Mouse (Mus musculus) hindbrain, embryonic 14.5 days (tissue): ENCODE measurements at regions not wholly inside any gene's neighbourhood (a gene's known extent, or its start where the extent isn't known, plus 50 kb on each side); places are given as distances from the start of the nearest gene placed in this dataset.

Experiments
- ATAC-seq: fragments of 200-750 bp; cut with Nextera tagmentation; 2 replicates; pipeline ENCODE4 v1.8.0; 2017; ENCODE audit warnings: moderate number of reproducible peaks, mild to moderate bottlenecking, moderate TSS enrichment, moderate library complexity; ENCODE audit not compliant: low FRiP score
- DNase-seq: peaks from one replicate; pipeline ENCODE4 v3.0.0-alpha.2; 2015; ENCODE audit warnings: low spot score
- H3K27ac ChIP-seq: fragments of 300-500 bp; sonication (generic); 2 replicates; pipeline ENCODE4 v1.5.1; 2014; ENCODE audit warnings: mild to moderate bottlenecking, moderate library complexity
- H3K27me3 ChIP-seq: fragments of 300-500 bp; sonication (generic); 2 replicates; pipeline ENCODE4 v1.6.1; 2014; ENCODE audit warnings: mild to moderate bottlenecking, low read length, mixed read lengths; ENCODE audit not compliant: control insufficient read depth, insufficient read depth
- H3K36me3 ChIP-seq: fragments of 300-500 bp; sonication (generic); replicated peaks from 2 replicates; pipeline ENCODE4 v1.6.1; 2014; ENCODE audit not compliant: control insufficient read depth, insufficient read depth
- H3K4me1 ChIP-seq: fragments of 300-500 bp; sonication (generic); replicated peaks from 2 replicates; pipeline ENCODE4 v1.6.1; 2014; ENCODE audit warnings: antibody characterized with exemption, low read length, mixed read lengths; ENCODE audit not compliant: control insufficient read depth, insufficient read depth
- H3K4me2 ChIP-seq: fragments of 300-500 bp; sonication (generic); replicated peaks from 2 replicates; pipeline ENCODE4 v1.6.1; 2014; ENCODE audit warnings: mild to moderate bottlenecking, moderate library complexity
- H3K4me3 ChIP-seq: fragments of 300-500 bp; sonication (generic); replicated peaks from 2 replicates; pipeline ENCODE4 v1.5.1; 2014; ENCODE audit warnings: mild to moderate bottlenecking, low read length
- H3K9ac ChIP-seq: fragments of 300-500 bp; sonication (generic); 2 replicates; pipeline ENCODE4 v1.6.1; 2014
- H3K9me3 ChIP-seq: fragments of 300-500 bp; sonication (generic); 2 replicates; pipeline ENCODE4 v1.6.1; 2016; ENCODE audit warnings: low read length; ENCODE audit not compliant: control insufficient read depth
- WGBS: fragments of 180-500 bp; shearing (Covaris S2); extraction: QIAGEN DNeasy Blood & Tissue Kit; methylation state at CpG from one replicate; pipeline ENCODE4 v1.1.7; 2014; 5-methylcytosine and 5-hydroxymethylcytosine counted together

DNA sequence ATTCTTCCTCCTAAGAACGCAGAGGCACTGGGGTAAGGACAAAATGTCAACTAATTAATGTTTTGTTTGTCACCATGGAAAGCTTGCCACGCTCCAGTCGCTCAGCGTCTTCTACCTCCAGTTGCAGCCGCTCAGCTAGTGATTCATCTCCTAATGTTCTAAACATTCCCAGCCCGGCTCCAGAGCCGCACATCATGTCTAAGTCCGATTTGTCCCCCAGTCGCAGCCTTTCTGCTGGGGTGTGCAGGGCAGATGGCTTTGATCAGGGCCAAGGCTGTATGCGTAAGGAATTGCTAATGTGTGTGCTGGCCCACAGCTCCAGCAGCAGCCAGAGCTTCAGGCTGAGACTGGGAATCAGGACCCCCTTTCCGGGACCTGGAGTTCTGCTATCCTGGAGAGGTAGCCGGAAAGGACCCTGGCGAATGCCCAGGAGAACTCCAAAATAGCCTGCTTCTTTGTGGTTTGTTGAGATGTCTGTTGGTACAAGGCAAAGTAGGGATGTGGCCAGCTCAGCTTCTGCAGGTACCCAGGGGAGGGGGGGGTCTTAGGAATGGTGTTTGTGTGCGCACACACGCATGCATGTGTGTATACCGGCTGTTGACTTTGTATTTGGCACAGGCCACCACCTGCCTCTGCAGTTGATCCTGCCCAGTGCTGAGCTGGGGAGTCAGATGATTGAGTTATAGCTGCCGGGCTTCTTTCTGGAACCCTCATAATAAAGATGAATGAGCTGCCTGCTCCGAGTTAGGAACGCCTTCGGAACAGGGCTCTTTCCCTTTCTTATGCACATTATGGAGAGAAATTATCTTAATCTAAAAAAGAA lies 143.0 kb upstream of the Kcng1 start:
- H3K9me3 ChIP-seq: 0 out of 2 replicates have a peak, but pooled peaks cover 2% of the 10 kb centered on the region
- no peaks in the 10 kb centered on the region for H3K36me3 ChIP-seq
- WGBS: 58% methylated on average over 20 of the region's 20 CpGs
- no peaks in the 10 kb centered on the region for H3K27me3 ChIP-seq
- no peak for ATAC-seq
- no peak overlapping the region for H3K4me3 ChIP-seq
- H3K9ac ChIP-seq: no peak overlapping the region
- no peak for DNase-seq
- H3K4me2 ChIP-seq: no peak overlapping the region
- H3K4me1 ChIP-seq: peaks cover 5% of the 10 kb centered on the region; the same call in 1 of the 2 replicates
- H3K27ac ChIP-seq: no peak overlapping the region; the same call in 1 of the 2 replicates

- H3K4me1 ChIP-seq: peaks cover 5% of the 10 kb centered on the region; the same call in 1 of the 2 replicates
- no peak overlapping the region for H3K9ac ChIP-seq
- 65% methylated on average over 6 of the region's 6 CpGs for WGBS
- no peak overlapping the region for H3K27ac ChIP-seq
- H3K4me2 ChIP-seq: no peak overlapping the region
- DNase-seq (peak; percentile 53), ATAC-seq (no peak)
- H3K36me3 ChIP-seq: no peaks in the 10 kb centered on the region
- no peaks in the 10 kb centered on the region for H3K9me3 ChIP-seq
- no peaks in the 10 kb centered on the region for H3K27me3 ChIP-seq
- no peak overlapping the region for H3K4me3 ChIP-seq
Measured at GRCm38 (mm10) chr2:168423551-168423950, 142.0 kb upstream of the Kcng1 start.

DNA sequence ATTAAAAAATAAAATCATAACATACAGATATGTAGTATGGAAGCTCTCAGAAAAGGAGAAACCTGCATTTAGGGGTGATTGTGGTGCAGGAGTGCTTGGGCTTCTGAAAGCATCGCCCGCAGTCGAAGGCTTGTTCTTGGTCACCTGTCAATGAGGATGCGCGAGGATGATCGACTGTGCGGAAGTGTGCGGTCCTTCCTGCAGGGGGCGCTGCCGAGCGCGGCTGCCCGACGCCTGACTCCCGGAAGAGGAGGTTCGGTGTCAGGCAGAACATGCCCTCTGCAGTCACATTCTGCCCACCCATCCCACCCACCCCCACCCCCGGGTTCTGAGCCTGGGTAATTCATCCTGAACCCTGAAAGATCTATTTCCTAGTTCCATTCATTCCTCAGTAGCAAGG lies 133.6 kb upstream of the Kcng1 start:
- Histone ChIP-seq H3K9ac (no peak overlapping the region), H3K4me3 (no peak overlapping the region), H3K27me3 (no peaks in the 10 kb centered on the region), H3K36me3 (no peaks in the 10 kb centered on the region), H3K9me3 (no peaks in the 10 kb centered on the region), H3K4me1 (no peaks in the 10 kb centered on the region), H3K27ac (no peak overlapping the region), H3K4me2 (no peak overlapping the region)
- ATAC-seq (no peak), DNase-seq (no peak)
- 26% methylated on average over 17 of the region's 17 CpGs for WGBS

GRCm38 (mm10) chr2:168414110-168414872 lies 132.8 kb upstream of the Kcng1 start:
- Histone ChIP-seq H3K4me1 (no peaks in the 10 kb centered on the region), H3K9ac (no peak overlapping the region), H3K27ac (no peak overlapping the region), H3K4me3 (no peak overlapping the region), H3K9me3 (no peaks in the 10 kb centered on the region), H3K27me3 (no peaks in the 10 kb centered on the region), H3K36me3 (no peaks in the 10 kb centered on the region), H3K4me2 (no peak overlapping the region)
- 89% methylated on average over 18 of the region's 18 CpGs for WGBS
- DNase-seq (no peak), ATAC-seq (no peak)

GRCm38 (mm10) chr2:168412853-168413252 lies 131.3 kb upstream of the Kcng1 start:
- ATAC-seq: no peak
- no peaks in the 10 kb centered on the region for H3K36me3 ChIP-seq
- H3K9ac ChIP-seq: no peak overlapping the region
- H3K9me3 ChIP-seq: no peaks in the 10 kb centered on the region
- H3K27ac ChIP-seq: no peak overlapping the region
- no peaks in the 10 kb centered on the region for H3K27me3 ChIP-seq
- no peak for DNase-seq
- H3K4me3 ChIP-seq: no peak overlapping the region
- H3K4me1 ChIP-seq: no peaks in the 10 kb centered on the region
- H3K4me2 ChIP-seq: no peak overlapping the region
- 57% methylated on average over 6 of the region's 6 CpGs for WGBS

- Histone ChIP-seq H3K9ac (no peak overlapping the region), H3K4me1 (peaks cover 9% of the 10 kb centered on the region; the same call in 1 of the 2 replicates), H3K27me3 (no peaks in the 10 kb centered on the region), H3K36me3 (no peaks in the 10 kb centered on the region), H3K4me2 (no peak overlapping the region), H3K27ac (0 out of 2 replicates have a peak overlapping the region, but pooled peaks have one; percentile 39), H3K4me3 (no peak overlapping the region), H3K9me3 (no peaks in the 10 kb centered on the region)
- DNase-seq (peak; percentile 49), ATAC-seq (0 out of 2 replicates have a peak, but pooled peaks have one; percentile 14)
- WGBS: 53% methylated on average over 16 of the region's 16 CpGs
Measured at GRCm38 (mm10) chr2:168402782-168403513, 121.4 kb upstream of the Kcng1 start.

DNA sequence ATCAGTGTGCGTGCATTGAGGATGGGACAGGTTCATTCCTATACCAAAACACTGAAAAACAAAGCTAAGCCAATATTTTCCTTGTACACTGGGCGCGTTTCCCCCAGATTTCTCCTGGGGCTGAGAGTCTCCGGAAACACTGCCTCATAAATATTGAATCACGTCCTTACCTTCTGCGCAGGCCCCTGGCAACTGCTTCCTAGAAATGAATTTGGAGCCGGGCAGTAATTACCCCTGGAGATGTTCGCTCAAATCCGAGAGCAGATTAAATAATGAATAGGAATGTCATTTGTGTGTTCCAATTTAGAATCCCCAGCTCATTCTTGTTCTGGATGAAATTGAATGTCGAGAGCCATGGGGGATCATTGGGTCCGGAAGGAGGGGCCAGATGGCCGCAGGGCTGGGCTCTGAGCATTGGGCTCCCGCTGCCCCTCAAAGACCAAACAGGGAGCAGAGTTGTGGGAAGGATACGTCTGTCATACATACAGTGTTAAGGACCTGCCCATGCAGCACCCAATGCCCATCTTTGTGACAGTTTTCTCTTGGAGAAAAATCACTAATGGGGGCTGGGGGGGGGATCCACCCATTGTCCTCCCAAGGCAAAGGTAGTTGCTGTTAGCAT lies 117.7 kb upstream of the Kcng1 start:
- H3K36me3 ChIP-seq: no peaks in the 10 kb centered on the region
- H3K9me3 ChIP-seq: no peaks in the 10 kb centered on the region
- H3K27ac ChIP-seq: peak overlapping the region; percentile 62
- 0 out of 2 replicates have a peak, but pooled peaks have one; percentile 48 for ATAC-seq
- no peak overlapping the region for H3K4me3 ChIP-seq
- WGBS: 31% methylated on average over 14 of the region's 14 CpGs
- no peaks in the 10 kb centered on the region for H3K27me3 ChIP-seq
- DNase-seq: peak; percentile 40
- peaks cover 15% of the 10 kb centered on the region; the same call in 1 of the 2 replicates for H3K4me1 ChIP-seq
- H3K4me2 ChIP-seq: no peak overlapping the region; the same call in 1 of the 2 replicates
- no peak overlapping the region for H3K9ac ChIP-seq

- ATAC-seq (no peak), DNase-seq (no peak)
- no peaks in the 10 kb centered on the region for H3K9me3 ChIP-seq
- H3K4me3 ChIP-seq: no peak overlapping the region
- H3K27ac ChIP-seq: no peak overlapping the region
- peaks cover 12% of the 10 kb centered on the region; the same call in 1 of the 2 replicates for H3K4me1 ChIP-seq
- H3K36me3 ChIP-seq: no peaks in the 10 kb centered on the region
- WGBS: 56% methylated on average over 3 of the region's 3 CpGs
- no peak overlapping the region for H3K9ac ChIP-seq
- no peak overlapping the region for H3K4me2 ChIP-seq
- no peaks in the 10 kb centered on the region for H3K27me3 ChIP-seq
Measured at GRCm38 (mm10) chr2:168396316-168396715, 114.8 kb upstream of the Kcng1 start.
